Mouse (Mus musculus) embryo, embryonic 10.5 days (tissue): ENCODE data around the gene Wsb2.
"Not testable (repeated sequence)": the region's sequence is repeated elsewhere in the genome, so short reads cannot be mapped to it uniquely, and the experiment has no call there.

ENCODE experiments used
- DNase-seq: peaks from one replicate; pipeline ENCODE4 v3.0.0-alpha.2; 2015; ENCODE audit warnings: low spot score

Wsb2 gene

DNA sequence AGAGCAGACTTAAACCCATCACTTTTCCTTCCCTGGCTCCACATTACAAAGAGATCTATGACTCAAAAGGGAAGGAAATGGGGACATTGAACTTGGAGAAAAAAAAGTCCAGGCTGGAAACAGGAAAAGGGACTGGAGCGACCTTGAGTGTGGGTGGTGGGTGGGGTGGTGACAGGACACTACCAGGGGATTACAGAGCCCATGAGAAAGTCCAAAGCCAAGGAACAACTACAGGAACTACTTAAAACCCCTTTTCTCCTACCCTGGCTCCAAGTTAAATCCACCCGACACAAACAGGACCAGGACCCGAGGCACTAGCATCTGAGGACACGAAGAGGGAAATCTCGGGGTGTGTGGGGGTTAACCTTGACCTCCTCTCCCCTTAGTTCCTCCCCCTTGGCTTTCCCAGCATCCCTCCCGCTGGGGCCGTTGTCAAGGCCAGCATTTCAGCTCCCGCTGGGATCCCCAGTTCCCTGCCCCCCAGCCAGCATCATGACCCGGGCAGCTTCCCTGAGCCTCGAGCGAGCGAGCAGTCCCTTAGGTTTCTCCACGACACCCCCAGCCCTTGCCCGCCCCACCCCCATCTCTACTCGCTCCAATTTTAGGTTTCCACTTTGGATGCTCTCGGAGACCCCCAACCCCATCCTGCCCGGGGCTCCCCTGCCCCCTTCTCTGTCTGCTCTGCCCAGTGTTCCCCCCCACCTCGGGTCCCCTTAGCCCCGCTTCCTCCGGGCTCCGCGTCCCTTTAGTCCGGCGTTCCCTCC, 557 bp upstream of the Wsb2 start:
- DNase-seq, result peak; percentile 63

DNA sequence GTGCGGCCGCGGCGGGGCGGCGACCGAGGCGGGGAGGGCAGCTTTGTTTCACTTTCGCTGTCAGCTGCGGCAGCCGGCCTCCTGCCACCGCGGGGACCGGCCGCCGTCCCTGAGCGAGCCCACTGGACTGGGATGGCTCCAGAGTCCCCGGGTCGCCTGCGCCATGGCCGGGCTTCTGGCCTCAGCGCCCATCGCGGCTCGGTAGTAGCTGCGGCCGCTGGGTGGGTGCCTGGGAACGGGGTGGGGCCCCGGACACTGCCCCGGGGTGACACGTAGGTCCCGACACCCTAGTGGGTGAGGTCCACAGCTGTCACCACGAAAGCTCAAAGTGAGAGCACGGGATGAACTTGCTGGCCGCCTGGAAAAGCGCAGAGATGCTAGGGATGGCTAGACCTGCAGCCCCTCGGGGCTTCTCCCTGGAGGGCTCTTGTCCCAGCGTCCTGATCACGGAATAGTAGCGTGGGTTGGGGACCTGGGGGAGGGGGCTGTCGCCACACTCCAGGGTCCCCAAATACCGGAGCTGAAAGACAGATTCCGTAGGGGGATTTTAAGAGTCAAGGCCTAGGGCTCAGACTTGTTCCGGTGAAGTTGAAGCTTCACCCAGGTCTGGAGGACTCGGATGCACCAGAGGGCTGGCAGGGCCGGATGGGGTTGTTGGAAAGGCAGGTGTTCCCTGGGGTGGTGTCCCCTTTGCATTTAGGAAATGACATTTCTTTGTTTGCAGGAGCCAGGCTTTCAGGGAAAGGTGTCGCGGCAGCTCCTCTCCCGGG, 559 bp downstream of the Wsb2 start:
- DNase-seq, result peak; percentile 36

DNA sequence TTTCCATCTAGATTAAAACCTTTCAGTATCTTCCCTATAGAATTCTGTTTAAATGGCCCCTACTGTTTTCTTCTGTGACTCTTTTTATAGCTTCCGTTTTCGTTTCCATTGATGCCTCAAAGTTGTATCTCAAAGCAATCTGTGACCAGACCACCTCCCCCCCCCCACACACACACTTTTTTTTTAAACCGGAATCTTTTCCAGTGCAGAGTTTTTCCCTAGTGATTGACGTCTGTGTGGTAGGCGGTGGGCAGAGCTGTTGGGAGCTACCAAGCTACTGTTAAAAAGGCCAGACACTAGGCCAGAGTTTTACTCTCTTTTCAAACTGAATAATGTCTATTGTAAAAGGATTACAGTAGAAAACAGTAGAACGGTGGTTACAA, 1.1 kb downstream of the Wsb2 start:
- no peak for DNase-seq

DNA sequence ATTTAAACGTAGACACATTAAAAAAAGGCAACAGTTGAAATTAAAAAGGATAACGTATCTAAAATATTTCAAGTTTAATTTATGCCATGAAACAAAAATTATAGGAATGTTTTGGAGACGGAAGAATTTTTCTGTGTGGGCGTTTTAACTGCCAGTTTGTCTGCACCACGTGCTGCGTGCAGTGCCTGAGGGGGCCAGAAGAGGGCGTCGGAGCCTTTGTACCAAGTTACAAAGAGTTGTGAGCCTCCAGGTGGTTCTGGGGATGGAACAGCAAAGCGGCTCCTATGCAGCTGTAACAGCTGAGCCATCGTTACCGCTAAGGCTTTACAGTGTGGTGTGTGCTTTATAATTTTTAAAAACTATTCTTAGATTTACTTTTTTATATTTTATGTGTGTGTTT, 1.6 kb downstream of the Wsb2 start:
- DNase-seq, result peak; percentile 68

DNA sequence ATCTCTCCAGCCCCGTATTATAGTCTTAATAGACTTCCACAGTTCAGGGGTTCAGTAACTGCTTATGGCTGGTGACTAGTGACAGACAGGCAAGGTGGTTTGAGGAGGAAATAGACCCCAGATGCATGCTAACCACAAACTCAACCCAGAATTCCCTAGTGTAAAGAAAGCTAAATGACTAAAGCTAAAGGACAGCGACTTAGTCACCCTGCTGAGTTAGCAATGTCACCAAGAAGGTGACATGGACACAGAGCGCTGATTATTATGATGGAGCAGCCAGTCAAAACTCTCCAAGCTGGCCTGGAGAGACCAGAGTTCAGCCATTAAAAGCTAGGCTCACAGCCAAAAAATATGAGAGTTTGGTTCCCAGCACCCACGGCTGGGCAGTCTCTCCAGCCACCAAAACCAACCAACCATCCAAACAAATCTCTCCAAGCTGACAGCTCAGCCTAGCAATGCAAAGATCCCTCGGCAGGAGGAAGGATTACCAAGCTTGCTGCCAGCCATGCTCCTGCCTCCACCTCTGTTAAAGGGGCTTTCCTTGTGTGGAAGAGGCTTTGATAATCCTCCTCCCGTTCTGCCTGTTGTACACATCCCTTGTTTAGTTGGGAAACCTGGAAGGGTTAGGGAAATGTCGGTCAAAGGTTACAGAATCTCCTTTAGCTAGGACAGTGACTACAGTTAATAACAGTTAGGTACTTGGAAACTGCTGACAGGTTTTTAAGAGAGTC, 2.6 kb downstream of the Wsb2 start:
- DNase-seq, result no peak

DNA sequence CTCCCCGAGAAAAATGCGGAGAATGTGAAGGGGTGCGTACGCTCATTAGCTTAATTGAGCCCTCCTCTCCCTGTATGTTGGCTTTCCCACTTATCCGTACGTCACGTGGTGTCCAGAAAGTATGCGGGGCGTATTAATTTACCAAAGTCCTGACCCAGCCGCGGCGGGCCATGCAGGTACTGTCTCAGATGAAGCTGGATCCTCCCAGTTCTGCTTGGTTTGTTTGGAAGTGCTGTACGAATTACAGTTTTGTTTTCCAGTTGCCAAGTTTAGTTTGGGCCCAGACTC, 3.1 kb downstream of the Wsb2 start:
- no peak for DNase-seq

DNA sequence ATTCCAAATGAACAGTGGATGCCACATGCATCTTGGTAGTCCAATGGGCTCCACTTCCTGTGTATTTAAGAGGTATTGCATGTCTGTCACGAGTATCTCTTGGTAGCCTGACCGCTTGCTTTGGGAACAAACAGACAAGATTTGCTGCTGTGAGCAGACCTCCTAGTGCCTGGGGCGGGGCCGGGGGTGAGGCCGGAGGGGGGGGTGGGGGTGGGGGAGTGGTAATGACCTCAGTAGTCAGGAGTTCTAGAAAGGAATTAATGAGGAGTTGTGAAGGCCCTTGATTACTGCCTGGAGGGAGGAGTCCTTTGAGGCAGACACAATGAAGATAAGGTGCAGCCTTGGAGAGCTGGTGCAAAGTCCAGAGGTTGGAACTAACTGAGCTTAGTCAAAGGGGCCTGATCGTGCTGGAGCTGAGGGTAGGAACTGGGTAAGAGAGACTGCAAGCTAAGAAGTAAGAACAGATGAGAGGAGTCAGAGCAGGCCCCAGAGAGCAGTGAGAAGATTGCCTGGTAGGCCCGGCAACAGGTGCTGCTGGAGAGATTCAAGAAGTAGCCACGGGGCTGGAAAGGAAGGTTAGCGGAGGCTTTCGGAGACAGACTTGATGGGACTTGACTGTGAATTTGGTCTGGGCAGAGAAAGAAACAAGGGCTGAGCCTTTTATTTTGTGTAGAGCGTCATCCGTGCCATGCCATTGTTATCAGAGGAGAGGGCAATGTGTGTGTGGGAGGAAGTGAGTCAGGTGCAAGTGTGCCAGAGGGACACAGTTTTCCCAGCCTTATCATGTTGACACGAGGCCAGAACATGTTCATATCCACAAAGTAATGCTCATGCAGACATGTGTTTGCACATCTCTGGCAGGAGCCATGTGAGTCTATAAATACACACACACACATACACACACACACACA, 3.8 kb downstream of the Wsb2 start:
- DNase-seq, result no peak

DNA sequence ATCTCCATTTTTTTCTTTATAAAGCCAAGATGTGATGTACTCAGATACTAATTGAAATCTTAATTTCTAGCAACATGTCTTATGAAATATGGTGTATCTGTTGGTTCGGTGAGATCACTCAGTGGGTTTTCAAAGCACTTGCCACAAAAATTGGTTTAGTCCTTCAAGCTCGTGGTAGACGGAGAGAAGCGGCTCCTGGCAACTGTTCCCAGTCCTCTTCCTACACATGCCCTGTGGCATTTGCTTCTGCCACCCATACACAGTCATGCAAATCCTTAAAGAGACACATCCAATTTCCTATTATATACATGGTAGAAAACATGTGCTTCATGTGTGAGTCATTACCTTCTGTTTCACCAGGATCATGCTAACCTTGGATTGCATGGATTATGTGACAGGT, 4.5 kb downstream of the Wsb2 start:
- no peak for DNase-seq

DNA sequence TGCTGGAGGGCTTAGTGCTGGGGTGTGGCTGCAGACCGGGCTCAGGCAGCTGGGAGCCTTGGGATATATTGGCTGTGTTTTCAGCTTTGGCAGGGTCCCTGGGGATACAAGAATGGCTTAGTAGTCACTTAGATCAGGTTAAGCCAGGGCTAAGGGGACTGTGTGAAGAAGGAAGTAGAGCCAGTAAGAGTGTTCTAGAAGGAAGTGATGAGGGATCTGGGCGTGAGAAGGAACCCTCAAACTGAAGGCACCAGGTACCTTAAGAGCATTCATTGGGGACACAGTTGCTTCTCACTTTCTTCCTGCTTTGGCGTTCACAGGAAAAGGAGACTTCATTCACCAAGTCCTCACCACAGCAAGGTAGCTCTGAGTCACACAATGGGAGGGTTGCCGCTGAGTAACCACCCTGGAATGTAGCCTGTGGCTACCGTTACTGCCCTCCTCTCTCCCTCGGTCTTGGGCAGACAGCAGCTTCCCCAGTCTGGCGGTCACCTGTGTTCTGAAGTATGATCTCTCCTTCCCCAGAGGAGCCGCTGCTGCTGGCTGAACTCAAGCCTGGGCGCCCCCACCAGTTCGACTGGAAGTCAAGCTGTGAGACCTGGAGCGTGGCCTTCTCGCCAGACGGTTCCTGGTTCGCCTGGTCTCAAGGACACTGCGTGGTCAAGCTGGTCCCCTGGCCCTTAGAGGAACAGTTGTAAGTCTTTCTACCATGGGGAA, 6.1 kb downstream of the Wsb2 start:
- no peak for DNase-seq

DNA sequence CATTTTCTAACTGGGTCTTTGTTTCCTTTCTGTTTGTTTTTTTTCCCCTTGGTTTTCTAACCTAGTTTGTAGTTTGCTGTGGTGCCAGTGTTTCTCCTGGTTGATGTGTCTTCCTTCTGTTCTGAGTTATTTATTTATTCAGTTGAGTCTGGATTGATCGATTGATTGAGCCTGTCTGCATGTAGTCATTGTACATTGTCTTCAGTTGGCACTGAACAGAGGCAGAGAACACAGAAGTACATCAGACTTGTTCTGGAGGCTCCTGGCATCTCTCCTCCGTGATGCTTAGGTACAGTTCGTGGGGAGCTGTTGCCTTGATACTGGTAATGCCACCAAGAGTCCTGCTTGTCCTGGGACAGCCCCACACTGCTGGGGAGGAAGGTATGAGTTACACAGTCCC, 7.7 kb downstream of the Wsb2 start:
- no peak for DNase-seq

DNA sequence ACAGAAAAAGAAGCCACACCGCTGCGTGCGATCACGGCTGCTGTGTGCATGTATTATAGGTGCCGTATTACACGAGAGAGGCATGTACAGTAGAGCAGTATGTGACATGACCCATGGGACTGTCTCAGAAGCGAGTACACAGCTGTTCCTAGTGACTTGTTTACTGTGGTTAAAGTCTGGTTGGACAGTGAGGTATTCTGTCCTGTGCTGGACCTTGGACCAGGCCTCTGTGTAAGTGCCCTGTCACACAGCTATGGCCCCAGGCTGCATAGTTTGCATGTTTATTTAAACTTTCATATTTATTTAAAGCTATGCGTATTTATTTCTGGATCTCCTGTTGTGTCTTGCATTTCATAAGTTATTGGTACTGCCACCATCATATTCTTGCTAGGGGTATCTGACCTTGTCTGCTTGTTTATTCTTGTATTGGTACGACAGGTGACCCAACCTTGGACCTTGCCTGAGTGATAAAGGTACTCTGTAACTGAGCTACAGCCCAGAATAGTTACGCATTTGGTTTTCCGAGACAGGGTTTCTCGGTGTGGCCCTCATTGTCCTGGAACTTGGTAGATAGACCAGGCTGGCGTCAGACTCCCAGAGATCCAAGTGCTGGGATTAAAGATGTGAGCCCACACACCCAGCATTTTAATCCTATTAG, 8.9 kb downstream of the Wsb2 start:
- no peak for DNase-seq

DNA sequence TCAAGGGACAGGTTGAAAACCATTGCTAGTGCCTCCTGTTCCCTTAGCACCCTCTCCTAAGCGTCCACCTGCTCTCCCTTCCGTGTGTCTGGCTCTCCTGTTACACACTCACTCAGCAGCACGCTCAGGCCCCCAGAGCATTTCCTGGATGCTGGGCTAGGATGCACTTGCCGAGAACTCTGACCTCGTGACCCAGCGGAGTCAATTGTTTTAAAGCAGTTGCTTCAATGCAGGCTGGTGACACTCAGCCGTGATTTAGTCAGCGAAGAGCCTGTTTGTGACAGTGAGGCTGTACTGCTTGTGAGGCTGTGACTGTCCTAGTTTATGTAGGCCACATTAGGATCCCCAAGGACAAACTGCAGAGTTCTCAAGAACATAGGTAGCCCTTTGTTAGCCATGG, 10.1 kb downstream of the Wsb2 start:
- peak; percentile 56 for DNase-seq

DNA sequence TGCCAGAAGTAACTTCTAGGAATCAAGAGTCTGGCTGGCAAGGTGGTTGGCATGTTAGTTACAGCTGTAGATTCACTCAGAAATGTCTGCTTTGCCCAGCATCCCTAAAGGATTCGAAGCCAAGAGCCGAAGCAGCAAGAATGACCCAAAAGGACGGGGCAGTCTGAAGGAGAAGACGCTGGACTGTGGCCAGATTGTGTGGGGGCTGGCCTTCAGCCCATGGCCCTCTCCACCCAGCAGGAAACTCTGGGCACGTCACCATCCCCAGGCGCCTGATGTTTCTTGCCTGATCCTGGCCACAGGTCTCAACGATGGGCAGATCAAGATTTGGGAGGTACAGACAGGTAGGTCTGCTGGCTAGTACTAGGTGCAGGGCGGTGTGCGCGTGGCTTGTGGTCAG, 13.5 kb downstream of the Wsb2 start:
- DNase-seq, result no peak

DNA sequence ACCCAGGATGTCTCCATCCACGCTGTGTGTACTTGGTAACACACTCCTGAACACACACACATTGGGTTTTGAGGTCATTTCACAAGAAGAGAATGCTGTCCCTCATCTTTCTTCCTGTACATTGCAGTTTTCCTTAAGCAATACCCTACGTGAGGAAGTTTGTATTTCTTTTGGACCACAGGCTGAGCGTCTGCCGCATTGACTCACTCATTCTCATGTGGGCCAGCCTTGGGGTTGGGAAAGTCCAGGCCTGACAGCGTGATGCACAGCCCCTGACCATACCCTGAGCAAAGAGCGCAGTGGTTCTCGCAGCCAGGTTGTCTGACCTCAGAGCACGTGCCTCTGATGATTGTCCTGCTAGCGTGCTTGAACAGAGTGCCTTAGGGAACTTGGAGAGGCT, 16.3 kb downstream of the Wsb2 start:
- no peak for DNase-seq

DNA sequence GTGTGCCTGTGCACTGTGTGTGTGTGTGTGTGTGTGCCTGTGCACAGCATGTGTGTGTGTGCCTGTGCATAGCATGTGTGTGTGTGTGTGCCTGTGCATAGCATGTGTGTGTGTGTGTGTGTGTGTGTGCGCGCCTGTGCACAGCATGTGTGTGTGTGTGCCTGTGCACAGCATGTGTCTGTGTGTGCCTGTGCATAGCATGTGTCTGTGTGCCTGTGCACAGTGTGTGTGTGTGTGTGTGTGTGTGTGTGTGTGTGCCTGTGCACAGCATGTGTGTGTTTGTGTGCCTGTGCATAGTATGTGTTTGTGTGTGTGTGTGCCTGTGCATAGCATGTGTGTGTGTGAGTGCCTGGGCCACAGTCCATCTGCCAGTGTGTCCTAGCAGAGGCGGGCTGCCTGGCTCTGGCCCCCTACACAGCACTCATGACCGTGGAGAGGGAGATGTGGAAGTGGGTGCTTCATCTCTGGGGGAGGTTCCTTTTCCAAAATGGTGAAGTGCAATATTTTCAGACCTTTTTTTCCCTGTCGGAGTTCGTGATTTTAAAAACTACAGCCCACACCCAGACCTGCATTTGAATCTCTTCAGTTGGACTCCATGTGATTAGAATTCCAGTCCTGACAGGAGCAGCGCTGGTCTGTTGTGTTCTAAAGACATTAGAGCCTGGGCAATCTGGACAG, 17.4 kb downstream of the Wsb2 start:
- no peak for DNase-seq

DNA sequence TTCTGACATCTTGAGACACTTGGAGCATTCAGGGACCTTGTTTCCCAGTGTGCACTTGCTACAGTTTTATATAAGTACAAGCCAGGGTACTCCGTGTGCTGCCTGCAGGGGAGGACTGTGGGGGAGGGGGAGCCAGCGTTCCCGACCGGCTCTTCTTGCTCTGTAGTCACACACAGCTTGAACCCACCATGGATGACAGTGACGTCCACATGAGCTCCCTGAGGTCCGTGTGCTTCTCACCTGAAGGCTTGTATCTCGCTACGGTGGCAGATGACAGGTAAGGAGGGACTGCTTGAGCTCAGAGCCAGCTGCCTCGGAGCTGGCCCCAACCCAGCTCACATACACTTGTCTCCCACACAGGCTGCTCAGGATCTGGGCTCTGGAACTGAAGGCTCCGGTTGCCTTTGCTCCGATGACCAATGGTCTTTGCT, 19.2 kb downstream of the Wsb2 start:
- no peak for DNase-seq

DNA sequence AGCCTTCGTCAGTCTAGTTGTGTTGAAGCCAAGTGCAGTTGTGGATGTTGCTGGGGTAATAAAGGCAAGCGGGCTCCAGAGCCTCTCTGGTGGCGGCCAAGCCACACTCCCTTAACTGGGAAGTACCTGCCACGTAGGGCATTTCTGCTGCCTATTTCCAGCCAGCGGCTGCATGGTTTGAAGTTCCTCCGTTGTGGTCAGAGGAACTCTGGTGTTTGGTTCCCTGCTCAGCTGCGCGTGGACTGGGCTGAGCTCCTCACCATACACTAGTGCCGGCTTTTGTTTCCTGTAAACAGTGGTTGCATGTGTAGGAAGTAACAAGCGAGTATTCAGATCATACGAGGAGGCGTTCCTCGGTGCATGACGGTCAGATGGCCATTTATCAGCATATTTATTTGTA, 20.6 kb downstream of the Wsb2 start:
- not testable (repeated sequence) for DNase-seq

DNA sequence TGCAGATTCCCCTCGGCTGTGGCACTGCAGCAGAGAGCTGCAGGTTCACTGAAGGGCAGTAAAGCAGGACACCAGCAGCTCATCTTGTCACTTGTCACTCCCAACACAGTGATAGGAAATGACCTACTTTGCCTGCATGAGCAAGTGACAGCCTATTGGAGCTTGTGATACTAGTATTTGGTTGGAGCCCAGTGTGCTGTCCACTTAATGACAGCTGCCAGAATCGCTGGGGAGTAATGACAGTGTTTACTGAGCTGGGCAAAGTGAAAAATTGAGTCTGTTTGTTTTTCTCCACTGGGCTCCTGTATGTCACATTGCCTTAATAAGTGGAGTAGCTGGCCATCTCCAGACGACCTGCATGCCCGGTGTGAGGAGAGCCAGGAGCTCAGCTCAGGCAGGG, 23.1 kb downstream of the Wsb2 start:
- no peak for DNase-seq

DNA sequence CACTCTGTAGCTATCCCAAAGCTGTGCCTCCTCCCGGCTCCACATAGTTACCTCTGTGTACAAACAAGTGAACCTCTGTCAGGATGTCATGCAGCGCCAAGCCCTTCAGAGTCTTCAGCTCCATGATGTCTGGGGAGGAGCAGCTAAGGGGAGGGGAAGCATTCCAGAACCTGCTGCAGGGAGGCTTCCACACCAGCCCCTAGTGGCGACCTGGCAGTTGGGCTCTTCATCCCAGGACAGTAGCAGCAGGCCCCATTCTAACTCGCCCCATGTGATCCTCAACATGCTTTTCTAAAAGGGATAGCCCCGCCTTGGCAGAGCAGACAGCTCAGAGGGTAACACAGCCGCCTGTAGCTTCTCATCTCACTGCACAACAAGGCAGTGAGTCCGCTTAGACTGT, 24.7 kb downstream of the Wsb2 start:
- no peak for DNase-seq

DNA sequence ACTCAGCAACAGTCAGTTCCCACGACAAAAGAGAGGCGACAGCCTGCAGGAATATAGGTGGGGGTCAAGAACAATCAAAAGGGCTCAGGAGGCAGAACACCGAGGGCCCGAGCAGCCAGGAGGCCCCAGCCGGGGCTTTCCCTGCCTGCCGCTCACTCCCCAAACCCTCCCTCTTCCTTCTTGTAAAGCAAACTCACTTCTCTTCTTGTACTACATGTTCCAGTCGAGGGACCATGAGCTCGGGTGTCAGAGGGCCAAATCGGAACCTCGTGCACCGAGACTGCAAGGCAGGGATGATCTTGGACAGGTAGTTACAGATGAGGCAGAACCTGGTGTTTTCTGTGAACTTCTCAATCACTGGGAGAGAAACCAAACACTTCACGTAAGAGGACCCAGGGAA, 26.1 kb downstream of the Wsb2 start:
- DNase-seq, result no peak
